Mouse (Mus musculus) heart, adult 18-20 months (tissue): ENCODE data around the gene Gm21969. TPM values are rescaled to one million over a fixed set of nuclear protein-coding genes. Genes with fewer than 3 reads are reported as not detected.

Source experiments
- DNase-seq, 2 experiments: peaks; one replicate each; pipeline ENCODE4 v3.0.0; 2021 to 2022; ENCODE audit warnings: mixed read lengths in 1 of 2
- long read RNA-seq, 2 experiments: library from polyadenylated mRNA; stranded (forward); transcript quantifications; one replicate each; pipeline ENCODE4 v2.0.0; 2021
- total RNA-seq, 2 experiments: library from RNA; stranded (reverse); gene quantifications; 2 replicates each; pipeline ENCODE4 v1.2.3; 2021

Gene Gm21969
- not detected for total RNA-seq
- long read RNA-seq, experiment 1, partial matches to known transcripts, result 0 of 1 reads
- long read RNA-seq, experiment 1, other reads (novel, unspliced or antisense), result 1 of 1 reads
- long read RNA-seq, experiment 2, result 0 reads

GRCm38 (mm10) chr4:139602357-139603244 lies at the start of gene Gm21969:
Gm21969 (plus strand) TSS chr4:139603186.
- peak; percentile 46 to 70 for DNase-seq

GRCm38 (mm10) chr4:139555235-139555634 lies 47.8 kb upstream of the Gm21969 start:
- no peak for DNase-seq

GRCm38 (mm10) chr4:139555951-139556350 lies 47.0 kb upstream of the Gm21969 start:
- peak; percentile 45 to 79 for DNase-seq

- DNase-seq, result no peak
Observed at GRCm38 (mm10) chr4:139568361-139568760, 34.6 kb upstream of the Gm21969 start.

- no peak for DNase-seq
Observed at GRCm38 (mm10) chr4:139570756-139571155, 32.2 kb upstream of the Gm21969 start.

- no peak for DNase-seq
Observed at GRCm38 (mm10) chr4:139572928-139573512, 30.0 kb upstream of the Gm21969 start.

GRCm38 (mm10) chr4:139574156-139574798 lies 28.7 kb upstream of the Gm21969 start:
- DNase-seq, result peak; percentile 99 to 100

GRCm38 (mm10) chr4:139574799-139575672 lies 27.9 kb upstream of the Gm21969 start:
- peak in 1 of 2 experiments; percentile 63 for DNase-seq

GRCm38 (mm10) chr4:139575673-139576003 lies 27.3 kb upstream of the Gm21969 start:
- DNase-seq, result peak in 1 of 2 experiments; percentile 47

- peak in 1 of 2 experiments; percentile 15 for DNase-seq
Observed at GRCm38 (mm10) chr4:139576251-139576880, 26.6 kb upstream of the Gm21969 start.

- peak in 1 of 2 experiments; percentile 13 for DNase-seq
Observed at GRCm38 (mm10) chr4:139577006-139577405, 26.0 kb upstream of the Gm21969 start.

- no peak for DNase-seq
Observed at GRCm38 (mm10) chr4:139578389-139578788, 24.6 kb upstream of the Gm21969 start.

GRCm38 (mm10) chr4:139579003-139579402 lies 24.0 kb upstream of the Gm21969 start:
- DNase-seq, result no peak

- DNase-seq, result peak in 1 of 2 experiments; percentile 29
Observed at GRCm38 (mm10) chr4:139579466-139579865, 23.5 kb upstream of the Gm21969 start.

- DNase-seq, result peak; percentile 73 to 74
Observed at GRCm38 (mm10) chr4:139580663-139581336, 22.2 kb upstream of the Gm21969 start.

GRCm38 (mm10) chr4:139581427-139582051 lies 21.4 kb upstream of the Gm21969 start:
- peak; percentile 56 to 57 for DNase-seq

- peak in 1 of 2 experiments; percentile 6 for DNase-seq
Observed at GRCm38 (mm10) chr4:139582346-139582745, 20.6 kb upstream of the Gm21969 start.

GRCm38 (mm10) chr4:139582903-139583302 lies 20.1 kb upstream of the Gm21969 start:
- no peak for DNase-seq

- DNase-seq, result no peak
Observed at GRCm38 (mm10) chr4:139583629-139584245, 19.2 kb upstream of the Gm21969 start.

- DNase-seq, result peak; percentile 7 to 43
Observed at GRCm38 (mm10) chr4:139584704-139585103, 18.3 kb upstream of the Gm21969 start.
